Mouse (Mus musculus) testis, adult 10 weeks (tissue): Measurements from ENCODE around the gene Slc22a27. TPM values are rescaled to one million over a fixed set of nuclear protein-coding genes. Genes with fewer than 3 reads are reported as not detected.

Experiments
- polyA plus RNA-seq: library from polyadenylated mRNA; stranded (reverse); fragments of 350-450 nt; fragmentation: Illumina TruSeq; extraction: RNeasy Lipid Tissue Mini Kit (QIAGEN cat#74804); gene quantifications from one replicate; pipeline ENCODE4 v1.2.3, GENCODE M21; 2014; ENCODE audit warnings: low read depth, low replicate concordance

The Slc22a27 gene
- polyA plus RNA-seq = not detected

GRCm38 (mm10) chr19:7965927-7966326 is at the start of gene Slc22a27:
TSS of gene Slc22a27 (minus strand) at chr19:7966027.

Other genes starting within 250 kb of the Slc22a27 start
- gene Slc22a26, start 163.4 kb downstream of the Slc22a27 start, polyA plus RNA-seq = not detected
- not detected for gene Slc22a28, start 166.0 kb upstream of the Slc22a27 start, polyA plus RNA-seq